Mouse (Mus musculus): ENCODE measurements around the gene Gatad2b. TPM values are rescaled to one million over a fixed set of nuclear protein-coding genes. Genes with fewer than 3 reads are reported as not detected.

Gene Gatad2b
- 3.8 and 4.9 TPM in 2 replicates for polyA plus RNA-seq (2012; rRNA removed)

DNA sequence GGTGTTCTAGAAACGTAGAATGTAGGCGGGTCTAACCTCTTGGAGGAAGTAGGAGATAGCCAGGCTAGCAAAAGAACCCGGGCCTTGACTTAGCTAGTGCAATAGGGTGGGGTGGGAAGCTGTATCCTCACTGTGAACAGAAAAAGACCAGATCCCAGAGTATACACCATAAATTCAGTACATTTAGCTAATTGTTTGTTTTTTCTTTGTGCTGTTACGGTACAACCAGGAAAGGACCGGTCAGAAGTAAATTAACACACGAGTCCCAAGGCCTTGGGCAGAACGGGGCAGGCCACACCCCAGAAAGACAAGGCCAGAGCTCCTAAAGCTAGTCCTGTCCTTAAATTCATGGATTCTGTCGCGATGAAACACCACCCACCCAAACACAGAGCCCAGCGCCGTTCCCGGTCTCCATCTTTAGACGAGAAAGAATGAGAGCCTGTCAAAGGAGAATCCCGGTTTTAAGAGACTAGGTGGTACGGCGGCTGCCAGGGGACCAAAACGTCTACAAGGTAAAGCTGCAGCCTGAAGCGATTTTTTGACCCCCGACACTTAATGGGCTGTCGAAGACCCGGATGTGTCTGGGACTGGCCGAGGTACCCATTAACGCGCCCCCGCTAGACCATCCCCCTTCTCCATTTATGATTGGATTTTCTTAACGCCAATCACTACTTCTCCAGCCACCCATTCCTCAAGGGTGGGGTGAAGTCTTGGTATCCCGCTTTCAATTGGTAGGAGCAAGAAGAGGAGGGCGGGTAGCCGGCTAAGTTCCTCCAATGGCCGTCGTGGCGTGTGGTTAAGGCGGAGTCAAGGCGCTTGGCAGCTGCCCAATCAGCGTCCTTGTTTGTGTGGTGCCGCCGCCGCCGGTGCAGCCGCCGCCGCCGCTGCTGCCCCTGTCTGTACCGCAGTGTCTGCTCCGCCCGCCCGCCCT lies at the start of gene Gatad2b:
Gene Gatad2b (plus strand): TSS at position 834 of the 931 bp plus-strand sequence.

DNA sequence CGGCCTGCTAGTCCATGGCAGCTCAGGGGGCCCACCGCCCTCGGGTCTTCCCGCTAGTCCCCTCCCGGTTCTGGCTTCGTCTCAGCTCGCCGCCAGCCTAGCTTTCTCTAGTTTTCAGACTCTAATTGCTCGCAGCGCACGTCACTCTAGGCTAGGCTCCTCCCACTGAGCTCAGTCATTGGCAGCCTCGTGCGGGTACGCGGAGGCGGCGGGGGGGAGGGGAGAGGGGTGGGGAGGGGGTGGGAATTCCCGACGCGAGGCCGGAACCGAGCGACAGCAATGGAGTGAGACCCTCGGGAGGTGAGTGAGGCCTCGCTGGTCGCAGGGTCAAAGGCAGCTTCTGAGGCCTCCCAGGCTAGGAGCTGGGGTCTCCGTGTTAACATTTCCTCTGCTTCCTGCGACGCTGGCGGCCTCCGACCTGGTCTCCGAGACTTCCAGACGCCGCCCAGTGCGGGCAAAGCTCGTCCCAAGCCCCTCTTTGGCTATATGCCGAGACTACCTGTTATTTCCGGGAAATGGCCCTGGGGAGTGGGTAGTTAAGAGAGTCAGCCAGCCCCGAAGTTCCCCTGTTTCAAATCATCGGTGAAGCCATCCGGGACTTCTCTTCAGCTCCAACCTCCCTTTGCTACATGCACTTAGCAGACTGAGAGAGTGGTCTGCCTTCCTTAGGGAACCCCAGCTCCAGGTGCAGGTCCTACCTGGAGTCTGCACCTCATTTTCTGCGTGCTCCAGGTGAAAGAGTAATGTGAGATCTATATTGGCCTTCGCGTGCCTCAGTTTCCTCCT lies 44.8 kb upstream of the Gatad2b start, which contains the start of gene Slc39a1:
Gene Slc39a1 (plus strand): TSS at position 213 of the 786 bp plus-strand sequence.

DNA sequence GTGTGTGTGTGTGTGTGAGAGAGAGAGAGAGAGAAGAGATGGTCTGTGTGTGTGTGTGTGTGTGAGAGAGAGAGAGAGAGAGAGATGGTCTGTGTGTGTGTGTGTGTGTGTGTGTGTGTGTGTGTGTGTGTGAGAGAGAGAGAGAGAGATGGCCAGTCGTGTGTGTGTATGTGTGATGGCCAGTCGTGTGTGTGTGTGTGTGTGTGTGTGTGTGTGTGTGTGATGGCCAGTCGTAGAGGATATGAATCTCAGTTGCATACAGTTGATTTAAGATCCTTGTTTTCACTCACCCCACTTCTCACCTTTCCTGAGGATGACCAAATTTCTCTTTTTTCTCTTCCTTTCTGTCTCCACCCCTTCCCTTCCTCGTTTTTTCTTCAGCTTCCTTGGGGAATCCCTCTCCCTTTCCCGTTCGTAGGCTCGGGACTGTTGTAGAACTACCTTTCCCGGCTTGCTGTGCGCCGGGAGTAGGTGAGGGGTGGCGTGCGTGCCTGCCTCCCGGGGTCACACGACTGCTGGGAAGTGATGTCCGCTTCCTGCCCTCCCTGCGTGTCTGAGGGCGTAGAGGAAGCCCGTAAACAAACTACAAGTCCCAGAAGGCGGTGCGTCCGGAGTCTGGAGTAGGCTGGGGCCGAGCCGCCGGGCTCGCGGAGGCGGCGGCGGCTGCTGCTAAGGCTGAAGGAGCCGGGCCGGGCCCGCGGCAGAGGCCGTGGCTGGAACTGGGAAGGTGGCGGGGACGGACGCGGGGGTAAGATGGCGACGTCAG lies 39.1 kb upstream of the Gatad2b start, which contains the start of gene Crtc2:
Gene Crtc2 (plus strand): TSS at position 511 of the 766 bp plus-strand sequence.

DNA sequence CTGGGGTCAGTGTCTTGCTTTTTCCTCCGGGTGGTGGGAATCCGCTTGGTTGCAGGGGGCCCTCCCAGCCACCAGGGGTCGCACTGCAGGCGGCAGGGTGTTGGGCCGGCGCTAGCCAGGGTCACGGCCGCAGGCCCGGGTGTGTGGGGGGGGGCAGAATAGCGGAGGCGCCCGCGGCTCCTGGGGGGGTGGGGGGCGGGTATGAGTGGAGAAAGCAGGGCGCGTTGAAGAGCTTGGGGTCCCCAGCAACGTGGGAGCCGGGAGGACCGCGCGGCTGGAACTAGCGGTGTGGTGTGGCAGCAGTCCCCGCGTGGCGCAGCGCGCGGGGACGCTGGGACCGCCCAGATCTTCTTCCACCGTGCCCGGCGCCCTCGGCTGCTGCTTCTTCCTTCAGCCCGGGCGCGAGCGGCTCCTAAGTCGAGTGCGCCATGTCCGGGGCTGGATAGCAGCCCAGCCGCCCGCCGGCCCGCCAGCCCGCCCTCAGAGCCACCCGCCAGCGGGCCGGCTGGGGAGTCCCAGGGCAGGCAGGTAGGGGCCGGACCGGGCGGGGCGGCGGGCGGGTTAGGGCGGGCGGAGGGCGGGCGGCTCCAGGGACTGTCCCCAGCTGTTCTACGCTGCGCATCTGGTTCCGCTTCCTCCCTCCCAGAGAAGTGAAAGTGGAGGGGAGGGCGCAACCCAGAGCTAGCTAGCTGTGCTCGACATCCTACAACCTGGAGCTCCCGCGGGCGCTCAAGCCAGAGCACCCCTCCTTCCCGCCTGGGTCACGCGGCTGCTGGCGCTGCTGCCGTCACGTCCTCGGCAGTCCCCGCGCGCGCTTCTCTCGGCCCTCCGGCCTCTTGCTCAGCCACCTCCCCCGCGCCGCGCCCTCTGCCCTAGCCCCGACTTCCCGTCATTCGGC lies 27.7 kb upstream of the Gatad2b start, which contains the start of gene Dennd4b:
Gene Dennd4b (plus strand): TSS at position 152 of the 898 bp plus-strand sequence.

DNA sequence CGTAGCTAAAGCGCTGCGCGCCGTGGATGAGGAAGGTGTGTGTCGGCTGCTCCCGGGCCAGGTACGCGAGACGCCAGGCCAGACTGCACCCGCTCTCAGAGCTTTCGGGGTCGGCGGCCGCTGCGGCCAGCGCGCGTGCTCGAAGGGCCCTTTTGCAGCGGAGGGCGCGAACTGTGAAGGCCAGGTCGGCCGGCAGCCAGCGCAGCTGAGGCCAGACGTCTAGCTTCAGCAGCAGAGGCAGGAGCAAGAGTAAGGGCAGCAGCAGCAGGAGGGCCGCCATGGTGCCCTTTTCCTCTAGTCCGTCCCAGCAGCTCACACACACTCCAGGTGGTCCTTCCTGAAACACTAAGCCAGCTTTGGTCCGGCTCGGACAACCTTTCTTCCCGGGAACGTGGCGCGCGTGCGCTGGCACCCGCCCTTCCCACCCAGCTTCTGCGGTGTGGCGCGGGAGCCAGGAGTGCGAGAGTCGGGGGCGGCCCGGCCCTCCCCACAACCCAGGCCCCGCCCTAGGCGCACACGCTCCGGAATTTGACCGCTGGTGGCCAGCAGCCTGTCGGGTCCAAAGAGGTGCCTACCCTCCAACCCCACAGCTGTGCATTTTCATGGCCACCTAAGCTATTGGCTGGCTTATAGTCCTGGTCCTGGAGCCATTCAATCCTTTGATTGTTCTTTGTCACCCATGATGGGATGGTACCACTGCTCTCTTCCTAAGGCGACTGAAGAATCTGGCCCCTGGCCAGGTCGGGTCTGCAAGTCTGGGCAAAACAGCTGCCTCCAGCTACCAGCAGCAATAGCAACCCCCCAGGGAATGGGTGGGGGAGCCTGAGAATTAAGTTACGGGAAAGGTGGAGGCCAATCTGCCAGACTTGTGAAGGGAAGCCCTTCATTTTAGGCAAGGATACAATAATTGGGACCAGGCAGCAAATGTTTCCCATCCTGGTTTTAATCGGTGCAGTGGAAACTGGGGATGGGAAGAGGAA lies 96.8 kb downstream of the Gatad2b start, which contains the start of gene Slc27a3:
Gene Slc27a3 (minus strand): TSS at position 428 of the 980 bp plus-strand sequence.

Other genes with a start within 250 kb of the Gatad2b start
- 7.6 and 8.7 TPM in 2 replicates for gene 4933434E20Rik, start 241.5 kb upstream of the Gatad2b start, polyA plus RNA-seq (2012; rRNA removed)
- gene Ubap2l, start 240.6 kb upstream of the Gatad2b start, polyA plus RNA-seq (2012; rRNA removed): 29.1 and 37.6 TPM in 2 replicates
- gene Tpm3, start 220.5 kb upstream of the Gatad2b start, polyA plus RNA-seq (2012; rRNA removed): 39.8 and 65.3 TPM in 2 replicates
- gene Nup210l, start 189.0 kb upstream of the Gatad2b start, polyA plus RNA-seq (2012; rRNA removed): 0.09 and 0.10 TPM in 2 replicates
- gene Rps27, start 79.5 kb upstream of the Gatad2b start, polyA plus RNA-seq (2012; rRNA removed): 192 and 202 TPM in 2 replicates
- gene Rab13, start 79.5 kb upstream of the Gatad2b start, polyA plus RNA-seq (2012; rRNA removed): 2.5 and 3.6 TPM in 2 replicates
- gene Jtb, start 61.6 kb upstream of the Gatad2b start, polyA plus RNA-seq (2012; rRNA removed): 60.6 and 98.2 TPM in 2 replicates
- 16.6 and 20.9 TPM in 2 replicates for gene Creb3l4, start 49.7 kb upstream of the Gatad2b start, polyA plus RNA-seq (2012; rRNA removed)
- 44.3 and 47.8 TPM in 2 replicates for gene Slc39a1, start 45.0 kb upstream of the Gatad2b start, polyA plus RNA-seq (2012; rRNA removed)
- 19.9 and 25.7 TPM in 2 replicates for gene Crtc2, start 39.0 kb upstream of the Gatad2b start, polyA plus RNA-seq (2012; rRNA removed)
- 5.1 and 7.2 TPM in 2 replicates for gene Dennd4b, start 28.0 kb upstream of the Gatad2b start, polyA plus RNA-seq (2012; rRNA removed)
- gene Slc27a3, start 96.8 kb downstream of the Gatad2b start, polyA plus RNA-seq (2012; rRNA removed): 3.9 and 4.2 TPM in 2 replicates
- gene Ints3, start 140.4 kb downstream of the Gatad2b start, polyA plus RNA-seq (2012; rRNA removed): 7.6 and 9.0 TPM in 2 replicates
- 5.0 and 6.2 TPM in 2 replicates for gene Npr1, start 172.7 kb downstream of the Gatad2b start, polyA plus RNA-seq (2012; rRNA removed)
- gene Ilf2, start 182.9 kb downstream of the Gatad2b start, polyA plus RNA-seq (2012; rRNA removed): 3.7 and 4.0 TPM in 2 replicates
- gene Snapin, start 197.9 kb downstream of the Gatad2b start, polyA plus RNA-seq (2012; rRNA removed): 8.3 and 8.6 TPM in 2 replicates
- 16.0 and 17.1 TPM in 2 replicates for gene Chtop, start 216.3 kb downstream of the Gatad2b start, polyA plus RNA-seq (2012; rRNA removed)
- gene S100a1, start 221.2 kb downstream of the Gatad2b start, polyA plus RNA-seq (2012; rRNA removed): 83.5 and 96.7 TPM in 2 replicates
- 19.2 and 27.6 TPM in 2 replicates for gene S100a13, start 221.3 kb downstream of the Gatad2b start, polyA plus RNA-seq (2012; rRNA removed)
- gene S100a14, start 233.7 kb downstream of the Gatad2b start, polyA plus RNA-seq (2012; rRNA removed): 19.5 and 23.7 TPM in 2 replicates
- 164 and 185 TPM in 2 replicates for gene S100a16, start 244.1 kb downstream of the Gatad2b start, polyA plus RNA-seq (2012; rRNA removed)

Data from stomach, adult 2 months (tissue).